8 mouse cellular contexts compared by ENCODE assay signal in genomic region chr17:29886061-29886460, GRCm38 (mm10).
DNase-seq lines count a peak whose midpoint lies in the region; ATAC-seq and TF ChIP-seq lines count a peak whose summit lies in the region.

No protein-coding gene starts in this region.

- TF ChIP-seq POLR2A in thymus, adult 2 months (IDR thresholded peaks at IDR 0.05; ENCODE audit: control insufficient read depth, extremely low read depth, insufficient read depth, low read length, poor library complexity): no peak

- H3K4me3 ChIP-seq in heart, embryonic 12.5 days: peak overlapping the region; percentile 71
- H3K4me3 ChIP-seq in neural tube, embryonic 14.5 days (ENCODE audit: low read depth, low read length): peak overlapping the region; percentile 62
- H3K4me3 ChIP-seq in thymus, adult 2 months (ENCODE audit: control insufficient read depth, insufficient read depth, low read length): no peak overlapping the region

- WGBS in heart, embryonic 12.5 days: 11% methylated on average over 4 of the region's 4 CpGs
- WGBS in neural tube, embryonic 14.5 days: 3% methylated on average over 4 of the region's 4 CpGs
- WGBS in thymus, adult 2 months: 42% methylated on average over 4 of the region's 4 CpGs

- no peaks in the 10 kb centered on the region for H3K36me3 ChIP-seq in heart, embryonic 12.5 days
- no peaks in the 10 kb centered on the region for H3K36me3 ChIP-seq in neural tube, embryonic 14.5 days (ENCODE audit: control insufficient read depth, insufficient read depth, low read length)
- H3K36me3 ChIP-seq in thymus, adult 2 months (ENCODE audit: control insufficient read depth, insufficient read depth, low read length): no peaks in the 10 kb centered on the region

- no peaks in the 10 kb centered on the region for H3K9me3 ChIP-seq in heart, embryonic 12.5 days (replicated peaks)
- no peaks in the 10 kb centered on the region for H3K9me3 ChIP-seq in neural tube, embryonic 14.5 days (ENCODE audit: control insufficient read depth, low read length)

- ATAC-seq in heart, embryonic 12.5 days (ENCODE audit: insufficient number of reproducible peaks, low FRiP score): no peak
- ATAC-seq in neural tube, embryonic 14.5 days (ENCODE audit: low read depth): peak; percentile 6; the same call in 1 of the 2 replicates

- no peak for TF ChIP-seq CTCF in thymus, adult 2 months (IDR thresholded peaks at IDR 0.05; ENCODE audit: borderline replicate concordance, control insufficient read depth, extremely low read depth, insufficient read depth, low read length, poor library complexity)

- no peak overlapping the region for H3K27ac ChIP-seq in heart, embryonic 12.5 days (ENCODE audit: poor library complexity, severe bottlenecking)
- H3K27ac ChIP-seq in neural tube, embryonic 14.5 days (ENCODE audit: low read depth, low read length): no peak overlapping the region
- no peak overlapping the region for H3K27ac ChIP-seq in thymus, adult 2 months (ENCODE audit: control insufficient read depth, insufficient read depth, low read length)

- H3K9ac ChIP-seq in heart, embryonic 12.5 days: peak overlapping the region; percentile 84
- peak overlapping the region; percentile 26; the same call in 1 of the 2 replicates for H3K9ac ChIP-seq in neural tube, embryonic 14.5 days (replicated peaks; ENCODE audit: low read depth, low read length)

- H3K27me3 ChIP-seq in heart, embryonic 12.5 days (replicated peaks): peaks cover 66% of the 10 kb centered on the region
- H3K27me3 ChIP-seq in neural tube, embryonic 14.5 days (ENCODE audit: control insufficient read depth, insufficient read depth, low read length): peaks cover 6% of the 10 kb centered on the region
- H3K27me3 ChIP-seq in thymus, adult 2 months (ENCODE audit: control insufficient read depth, insufficient read depth, low read length): peaks cover 25% of the 10 kb centered on the region

- peak; percentile 66 to 73 for DNase-seq in layer of hippocampus, postnatal 10 days (ENCODE audit: low spot score in 2 of 2)
- DNase-seq in layer of hippocampus, adult 9-10 months (ENCODE audit: low spot score): no peak
- DNase-seq in cerebellum, postnatal 36 days: peak; percentile 46 to 47
- peak; percentile 23 for DNase-seq in kidney, postnatal 14 days
- no peak for DNase-seq in thymus, adult 2 months
- DNase-seq in thymus, postnatal 14 days: no peak

- peak overlapping the region; percentile 98 for H3K4me2 ChIP-seq in heart, embryonic 12.5 days
- peak overlapping the region; percentile 97 for H3K4me2 ChIP-seq in neural tube, embryonic 14.5 days (ENCODE audit: low read depth, low read length)

- peaks cover 29% of the 10 kb centered on the region for H3K4me1 ChIP-seq in heart, embryonic 12.5 days (replicated peaks)
- H3K4me1 ChIP-seq in neural tube, embryonic 14.5 days (ENCODE audit: control insufficient read depth, insufficient read depth, low read length): peaks cover 48% of the 10 kb centered on the region
- H3K4me1 ChIP-seq in thymus, adult 2 months (replicated peaks; ENCODE audit: control insufficient read depth, insufficient read depth, low read length): peaks cover 17% of the 10 kb centered on the region

Comparison
In these comparisons a context has a peak if more than half of its experiments do, and no peak if none do; other contexts are left out.
1. DNase-seq: peak in layer of hippocampus, postnatal 10 days (2 of 2), cerebellum, postnatal 36 days (2 of 2) and kidney, postnatal 14 days (single experiment); none in layer of hippocampus, adult 9-10 months (single experiment), thymus, adult 2 months (single experiment) and thymus, postnatal 14 days (single experiment).